Mouse (Mus musculus): ENCODE data around the gene Tlr5.

Tlr5 gene

GRCm38 (mm10) chr1:182990092-182990762 lies 35.6 kb downstream of the Tlr5 start:
- DNase-seq (ENCODE audit: low read depth, low spot score) = no peak

- peak; percentile 50 for DNase-seq (ENCODE audit: low read depth, low spot score)
These were observed 36.6 kb downstream of the Tlr5 start for GRCm38 (mm10) chr1:182991002-182991778.
